Mouse (Mus musculus): Measurements from ENCODE around the gene Sbno2. TPM values are rescaled to one million over a fixed set of nuclear protein-coding genes. Genes with fewer than 3 reads are reported as not detected.

Sbno2 gene
- polyA plus RNA-seq, 1 experiment from 2014 or later, result 15.0 TPM

DNA sequence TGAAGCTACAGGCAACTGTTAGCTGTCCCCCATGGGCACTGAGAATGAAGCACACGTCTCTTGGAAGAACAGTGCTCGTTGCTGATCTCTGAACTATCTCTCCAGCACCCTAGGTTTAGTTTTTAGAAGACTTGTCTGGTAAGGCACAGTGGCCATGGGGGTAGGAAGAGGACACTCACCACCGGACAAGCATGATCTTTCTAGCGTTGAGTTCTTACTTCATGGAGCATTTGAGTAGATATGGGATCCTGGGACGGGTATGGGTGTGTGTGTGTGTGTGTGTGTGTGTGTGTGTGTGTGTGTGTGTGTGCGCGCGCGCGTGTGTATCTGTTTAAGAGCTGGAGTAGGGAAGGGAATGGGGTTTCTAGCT, 35.3 kb upstream of the Sbno2 start, which contains the start of gene Cbarp:
Gene Cbarp, minus strand, starts transcription at position 170 of the 370 bp plus-strand sequence.
- peaks cover 44% of the 10 kb centered on the region for H3K27me3 ChIP-seq (replicated peaks)
- ATAC-seq, result no peak
- peak within 1 kb of the TSS; percentile 71 for H3K9ac ChIP-seq
- peaks cover 86% of the 10 kb centered on the region for H3K4me1 ChIP-seq
- peak within 1 kb of the TSS; percentile 94 for H3K27ac ChIP-seq
- peaks cover 25% of the 10 kb centered on the region for H3K36me3 ChIP-seq
- H3K4me2 ChIP-seq, result peak within 1 kb of the TSS; percentile 97
- 70% methylated on average over 10 of the region's 10 CpGs for WGBS (ENCODE audit: insufficient replicate concordance)
- peak within 1 kb of the TSS; percentile 76 for H3K4me3 ChIP-seq
- no peaks in the 10 kb centered on the region for H3K9me3 ChIP-seq (replicated peaks)

DNA sequence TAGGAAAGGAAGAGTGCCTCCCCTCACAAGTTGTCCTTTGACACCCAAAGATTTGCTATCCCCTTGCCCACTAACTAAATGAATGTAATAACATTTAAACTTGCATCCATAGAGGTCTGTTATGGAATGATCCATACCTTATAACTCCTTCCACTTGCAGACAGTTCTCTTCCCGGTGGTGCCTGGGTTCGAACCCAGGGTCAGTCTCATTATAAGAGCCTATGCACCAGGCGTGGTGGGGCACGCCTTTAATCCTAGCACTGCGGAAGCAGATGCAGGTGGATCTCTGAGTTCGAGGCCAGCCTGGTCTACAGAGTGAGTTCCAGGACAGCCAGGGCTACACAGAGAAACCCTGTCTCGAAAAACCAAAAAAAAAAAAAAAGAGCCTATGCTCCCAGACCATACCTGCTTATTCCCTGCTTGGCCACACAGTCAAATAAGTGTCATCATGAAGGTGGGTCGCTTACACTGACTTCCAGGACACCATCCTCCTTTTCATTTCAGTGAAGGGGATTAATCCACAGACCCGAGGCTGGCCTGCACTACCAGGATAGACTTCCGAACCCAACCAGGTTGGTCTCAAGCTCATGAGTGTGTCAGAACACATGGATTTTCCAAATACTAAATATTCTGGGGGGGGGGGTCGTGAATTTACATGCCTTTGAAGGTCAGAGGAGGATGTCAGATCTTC, 34.7 kb upstream of the Sbno2 start:
- H3K4me3 ChIP-seq, result no peak overlapping the region
- H3K36me3 ChIP-seq, result peaks cover 19% of the 10 kb centered on the region
- WGBS (ENCODE audit: insufficient replicate concordance), result 70% methylated on average over 11 of the region's 11 CpGs
- H3K27ac ChIP-seq, result peak overlapping the region; percentile 94
- H3K9ac ChIP-seq, result peak overlapping the region; percentile 71; the same call in 1 of the 2 replicates
- ATAC-seq, result no peak
- H3K27me3 ChIP-seq (replicated peaks), result peaks cover 49% of the 10 kb centered on the region
- H3K4me1 ChIP-seq, result peaks cover 80% of the 10 kb centered on the region
- no peaks in the 10 kb centered on the region for H3K9me3 ChIP-seq (replicated peaks)
- H3K4me2 ChIP-seq, result peak overlapping the region; percentile 97

DNA sequence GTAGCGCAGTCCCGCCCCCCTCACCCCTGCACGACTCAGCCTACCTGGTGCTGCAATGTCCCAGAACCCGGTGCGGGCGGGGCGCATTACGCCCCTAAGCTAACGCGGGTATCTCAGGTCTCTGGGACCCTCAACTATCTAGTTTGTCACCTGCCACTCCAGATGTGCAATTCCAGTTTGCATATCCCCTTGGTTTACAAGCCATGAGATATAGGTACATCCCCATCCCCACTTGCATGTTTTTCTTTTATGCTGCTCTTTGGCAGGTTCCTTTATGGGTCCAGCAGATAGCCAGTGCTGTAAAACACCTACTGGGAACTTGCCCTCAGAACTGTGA, 34.0 kb upstream of the Sbno2 start:
- H3K27me3 ChIP-seq (replicated peaks), result peaks cover 56% of the 10 kb centered on the region
- under 1% methylated on average over 9 of the region's 10 CpGs for WGBS (ENCODE audit: insufficient replicate concordance)
- peak overlapping the region; percentile 65 for H3K4me3 ChIP-seq
- no peaks in the 10 kb centered on the region for H3K9me3 ChIP-seq (replicated peaks)
- peaks cover 73% of the 10 kb centered on the region for H3K4me1 ChIP-seq
- ATAC-seq, result no peak; the same call in 1 of the 2 replicates
- peak overlapping the region; percentile 15; the same call in 1 of the 2 replicates for H3K27ac ChIP-seq
- H3K9ac ChIP-seq, result peak overlapping the region; percentile 73
- peaks cover 12% of the 10 kb centered on the region for H3K36me3 ChIP-seq
- peak overlapping the region; percentile 97 for H3K4me2 ChIP-seq

DNA sequence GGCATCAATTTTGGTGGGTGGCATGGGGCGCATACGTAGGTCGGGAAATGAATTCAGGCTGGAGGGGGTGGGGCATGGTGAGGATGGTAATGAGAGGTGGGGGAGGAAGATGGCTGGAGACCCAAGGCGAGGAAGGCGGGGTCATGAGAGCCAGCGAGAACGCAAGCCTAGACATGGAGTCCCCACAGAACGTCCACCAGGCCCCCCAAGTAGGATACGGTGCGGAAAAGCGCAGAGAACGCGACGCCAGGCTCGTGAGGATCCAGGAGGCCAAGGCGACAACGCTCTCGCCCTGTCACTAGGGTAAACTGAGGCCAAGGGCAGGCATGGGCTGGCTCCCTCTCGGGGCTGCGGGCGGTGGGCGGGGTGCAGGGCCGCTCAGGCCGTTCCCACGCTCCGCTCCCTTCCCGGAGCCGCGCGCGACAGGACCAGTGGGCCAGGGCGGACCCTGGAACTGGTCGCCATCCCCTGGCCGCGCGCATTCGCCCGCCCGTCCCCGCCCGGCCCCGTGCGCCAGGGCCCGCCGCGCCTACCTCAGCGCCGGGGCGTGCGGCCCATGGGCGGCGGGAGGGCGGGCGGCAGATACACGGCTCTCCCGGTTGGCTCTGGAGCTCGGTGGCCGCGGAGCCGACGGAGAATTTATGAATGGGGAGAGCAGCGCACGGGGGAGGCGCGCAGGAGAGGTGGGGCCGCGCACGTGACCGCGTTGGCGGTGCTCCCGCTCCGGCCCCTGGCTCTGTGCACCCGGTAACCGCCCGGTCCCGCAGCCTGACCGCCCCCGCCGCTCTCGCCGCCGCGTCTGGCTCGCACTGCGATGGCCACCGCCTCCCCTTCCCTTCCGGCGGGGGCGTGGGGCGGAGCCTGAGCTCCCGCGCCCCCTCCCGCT, 33.4 kb upstream of the Sbno2 start, which contains the start of gene Atp5d:
Gene Atp5d, plus strand, starts transcription at position 80 of the 886 bp plus-strand sequence.
- Histone ChIP-seq H3K4me2 (peak within 1 kb of the TSS; percentile 97), H3K27ac (peak within 1 kb of the TSS; percentile 50), H3K4me3 (peak within 1 kb of the TSS; percentile 65), H3K9me3 (replicated peaks) (no peaks in the 10 kb centered on the region), H3K27me3 (replicated peaks) (peaks cover 56% of the 10 kb centered on the region), H3K36me3 (peaks cover 6% of the 10 kb centered on the region), H3K4me1 (peaks cover 67% of the 10 kb centered on the region), H3K9ac (peak within 1 kb of the TSS; percentile 73)
- under 1% methylated on average over 89 of the region's 94 CpGs for WGBS (ENCODE audit: insufficient replicate concordance)
- peak; percentile 13; the same call in 1 of the 2 replicates for ATAC-seq

DNA sequence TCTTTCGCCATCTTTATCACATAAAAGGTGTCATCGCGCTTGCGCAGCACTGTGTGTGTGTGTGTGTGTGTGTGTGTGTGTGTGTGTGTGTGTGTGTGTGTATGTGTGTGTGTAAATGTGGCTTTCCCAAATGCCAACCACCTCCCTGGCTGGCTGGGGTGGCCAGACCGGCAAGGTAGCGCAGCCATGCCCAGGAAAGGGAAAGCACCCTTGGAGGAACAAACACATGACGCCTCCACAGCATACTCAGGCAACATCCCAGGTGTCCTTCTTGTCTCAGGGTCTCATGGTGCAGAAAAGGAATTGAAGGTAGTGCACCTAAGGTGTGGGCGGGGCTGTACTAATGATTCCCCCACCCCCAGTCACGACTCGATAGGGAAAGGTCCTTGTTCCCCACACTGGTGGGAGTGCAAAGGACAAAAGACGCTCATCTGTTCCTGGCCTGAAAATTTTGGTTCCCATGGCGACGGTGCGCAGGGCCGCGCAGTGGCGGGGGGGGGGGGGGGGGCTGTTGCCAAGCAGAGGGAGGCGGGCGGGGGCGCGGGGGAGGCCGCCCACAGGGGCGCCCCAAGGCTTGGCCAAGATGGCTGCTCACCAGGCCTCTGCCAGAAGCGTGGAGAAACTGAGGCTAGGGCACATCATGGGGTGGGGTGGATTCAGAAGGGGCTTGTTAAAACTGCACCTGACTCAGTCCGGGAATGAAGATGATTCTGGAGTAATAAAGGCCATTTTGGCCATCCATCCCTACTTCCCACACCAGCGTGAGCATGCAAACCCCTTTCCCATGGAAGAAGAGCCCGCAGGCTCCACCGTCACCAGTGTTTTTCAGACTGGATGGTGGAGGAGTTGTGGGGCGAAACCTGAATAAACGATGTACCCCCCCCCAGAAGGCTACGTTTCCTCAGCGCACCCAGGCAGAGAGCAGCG, 32.5 kb upstream of the Sbno2 start:
- Histone ChIP-seq H3K4me1 (peaks cover 64% of the 10 kb centered on the region), H3K4me2 (peak overlapping the region; percentile 97), H3K9me3 (replicated peaks) (no peaks in the 10 kb centered on the region), H3K9ac (peak overlapping the region; percentile 73), H3K27me3 (replicated peaks) (peaks cover 56% of the 10 kb centered on the region), H3K36me3 (peaks cover 5% of the 10 kb centered on the region), H3K4me3 (peak overlapping the region; percentile 65), H3K27ac (no peak overlapping the region)
- no peak for ATAC-seq
- WGBS (ENCODE audit: insufficient replicate concordance), result 8% methylated on average over 32 of the region's 33 CpGs

DNA sequence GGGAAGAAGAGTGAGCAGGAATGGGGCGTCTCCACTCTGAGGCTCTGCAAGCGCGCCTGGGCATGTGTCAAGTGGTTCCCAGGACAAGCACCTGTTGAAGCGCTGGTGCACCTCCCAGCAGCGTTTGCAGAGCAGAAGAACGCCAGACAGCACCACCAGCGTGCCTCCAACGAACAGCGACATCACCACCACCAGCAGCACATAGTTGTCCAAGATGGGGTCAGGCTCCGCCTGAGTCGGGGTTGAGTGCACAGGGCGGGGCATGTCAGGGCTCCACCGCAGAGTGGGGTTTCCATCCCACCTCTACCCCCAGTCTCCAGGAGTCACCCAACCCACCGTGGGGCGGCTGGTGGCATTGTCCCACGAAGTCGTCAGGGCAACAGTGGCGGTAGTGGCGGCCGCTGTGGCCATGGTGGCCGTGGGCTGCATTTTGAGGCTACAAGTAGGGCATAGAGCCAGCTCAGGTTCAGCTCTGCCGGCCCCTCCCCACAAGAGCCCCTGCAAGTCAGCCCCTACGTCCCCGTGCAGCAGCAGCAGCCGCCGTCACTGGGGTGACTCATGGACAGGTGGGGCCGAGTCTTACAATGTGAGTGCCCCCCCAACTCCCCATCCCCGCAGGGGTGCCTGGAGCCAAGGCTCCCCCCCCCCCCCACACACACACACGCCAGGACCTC, 31.7 kb upstream of the Sbno2 start:
- H3K36me3 ChIP-seq, result peaks cover 13% of the 10 kb centered on the region
- peak overlapping the region; percentile 40; the same call in 1 of the 2 replicates for H3K9ac ChIP-seq
- H3K27me3 ChIP-seq (replicated peaks), result peaks cover 56% of the 10 kb centered on the region
- no peaks in the 10 kb centered on the region for H3K9me3 ChIP-seq (replicated peaks)
- peak overlapping the region; percentile 97 for H3K4me2 ChIP-seq
- WGBS (ENCODE audit: insufficient replicate concordance), result 5% methylated on average over 28 of the region's 29 CpGs
- no peak for ATAC-seq
- no peak overlapping the region for H3K27ac ChIP-seq
- peaks cover 60% of the 10 kb centered on the region for H3K4me1 ChIP-seq
- peak overlapping the region; percentile 65 for H3K4me3 ChIP-seq

DNA sequence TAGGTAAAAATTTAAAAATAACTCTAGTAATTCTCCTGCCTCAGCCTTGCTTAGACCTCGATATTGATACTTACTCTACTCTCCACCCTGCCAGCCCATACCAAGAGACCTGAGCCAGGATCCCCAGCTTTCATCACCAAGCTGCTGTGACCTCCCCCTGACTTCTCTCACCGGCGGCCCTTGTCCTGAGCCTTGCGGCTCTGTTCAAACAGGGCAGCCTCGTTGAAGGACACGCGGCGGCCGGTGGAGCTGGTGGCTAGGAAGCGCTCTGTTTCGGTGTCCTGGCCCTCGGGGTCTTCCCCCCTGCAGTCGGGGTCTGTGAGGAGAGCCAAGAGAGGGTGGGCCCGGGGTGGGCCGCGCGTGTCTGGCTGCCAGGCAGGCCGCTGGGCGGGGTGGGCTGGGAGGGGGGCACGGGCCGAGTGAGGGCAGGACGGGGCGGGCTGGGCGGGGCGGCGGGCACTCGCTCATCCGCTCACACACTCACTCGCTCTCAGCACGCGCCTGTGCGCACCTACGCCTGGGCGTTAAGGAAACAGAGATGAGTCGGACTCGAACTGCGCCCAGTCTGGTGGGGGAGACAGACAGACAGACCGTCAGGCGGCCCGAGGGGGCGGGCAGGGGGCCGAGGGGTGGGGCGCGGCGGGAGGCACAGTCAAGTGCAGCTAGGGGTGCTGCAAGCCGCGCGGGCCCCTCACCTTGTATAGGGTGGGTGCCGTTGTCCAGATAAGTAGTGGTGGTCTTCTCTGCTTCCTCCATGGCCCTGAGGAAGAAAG, 31.0 kb upstream of the Sbno2 start:
- H3K9ac ChIP-seq, result 0 out of 2 replicates have a peak overlapping the region, but pooled peaks have one; percentile 40
- H3K9me3 ChIP-seq (replicated peaks), result no peaks in the 10 kb centered on the region
- peaks cover 21% of the 10 kb centered on the region for H3K36me3 ChIP-seq
- peaks cover 56% of the 10 kb centered on the region for H3K27me3 ChIP-seq (replicated peaks)
- ATAC-seq, result no peak
- H3K4me3 ChIP-seq, result peak overlapping the region; percentile 65
- WGBS (ENCODE audit: insufficient replicate concordance), result 27% methylated on average over 27 of the region's 49 CpGs
- no peak overlapping the region for H3K27ac ChIP-seq
- H3K4me2 ChIP-seq, result peak overlapping the region; percentile 97
- H3K4me1 ChIP-seq, result peaks cover 61% of the 10 kb centered on the region

DNA sequence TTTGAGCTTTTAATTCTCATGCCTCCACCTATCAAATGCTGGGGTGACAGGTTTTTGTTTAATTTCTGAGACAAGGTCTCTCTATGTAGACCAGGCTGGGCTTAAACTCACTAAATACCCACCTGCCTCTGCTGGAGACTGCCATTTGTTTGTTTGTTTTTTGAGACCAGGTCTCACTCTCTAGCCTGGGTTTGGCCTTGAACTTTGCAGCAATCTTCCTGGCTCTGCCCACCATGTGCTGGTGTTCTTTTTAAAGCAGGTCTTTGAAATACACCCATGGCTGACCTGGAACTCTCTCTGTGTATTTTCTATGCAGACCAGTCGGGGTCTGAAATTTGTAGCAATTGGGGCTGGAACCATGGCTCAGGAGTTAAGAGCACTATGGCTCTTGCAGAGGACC, 30.3 kb upstream of the Sbno2 start:
- no peak for ATAC-seq
- H3K4me3 ChIP-seq, result no peak overlapping the region
- H3K27ac ChIP-seq, result no peak overlapping the region
- WGBS (ENCODE audit: insufficient replicate concordance), result 67% methylated on average over 1 of the region's 1 CpGs
- no peak overlapping the region for H3K9ac ChIP-seq
- H3K36me3 ChIP-seq, result peaks cover 28% of the 10 kb centered on the region
- H3K4me2 ChIP-seq, result no peak overlapping the region
- no peaks in the 10 kb centered on the region for H3K9me3 ChIP-seq (replicated peaks)
- peaks cover 62% of the 10 kb centered on the region for H3K4me1 ChIP-seq
- H3K27me3 ChIP-seq (replicated peaks), result peaks cover 56% of the 10 kb centered on the region

DNA sequence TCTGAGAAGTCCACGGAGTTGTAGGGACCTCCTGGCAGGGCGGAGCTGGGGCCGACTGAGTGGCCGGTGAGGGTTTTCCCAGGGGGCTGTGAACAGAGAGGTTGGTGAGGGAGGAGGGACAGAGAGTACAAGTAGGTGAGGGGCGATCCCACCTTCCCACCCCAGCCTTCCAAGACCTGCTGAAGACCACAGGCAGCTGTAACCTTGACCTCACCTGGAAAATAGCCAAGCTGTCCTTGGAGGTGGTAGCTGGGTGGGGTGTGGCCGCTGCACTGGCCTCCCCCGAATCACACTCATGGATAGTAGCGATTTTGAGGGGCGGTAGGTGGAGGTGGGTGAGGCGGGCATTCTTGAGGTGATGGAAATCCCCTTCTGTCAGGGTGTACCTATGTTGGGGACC, 29.8 kb upstream of the Sbno2 start:
- 80% methylated on average over 10 of the region's 10 CpGs for WGBS (ENCODE audit: insufficient replicate concordance)

DNA sequence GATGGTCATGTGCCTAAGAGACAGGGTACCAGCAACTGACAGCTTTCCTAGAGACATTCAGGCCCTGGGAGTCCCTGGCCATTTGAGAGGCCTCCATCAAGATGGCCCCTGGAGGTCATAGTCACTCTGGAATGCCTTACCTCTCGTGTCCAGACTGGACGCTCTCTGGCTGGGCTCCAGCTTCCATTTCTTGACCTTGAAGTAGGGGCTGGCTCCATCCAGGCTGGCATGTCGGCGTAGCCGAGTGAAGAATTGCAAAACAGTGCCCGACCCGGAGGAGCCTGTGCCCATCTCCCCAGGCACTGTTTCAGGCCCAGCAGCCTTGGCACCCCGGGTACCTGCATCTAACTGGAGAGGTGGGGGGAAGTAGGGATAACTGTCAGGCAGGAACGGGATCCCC, 29.1 kb upstream of the Sbno2 start:
- Histone ChIP-seq H3K4me3 (no peak overlapping the region), H3K9me3 (replicated peaks) (no peaks in the 10 kb centered on the region), H3K4me1 (peaks cover 62% of the 10 kb centered on the region), H3K27me3 (replicated peaks) (peaks cover 50% of the 10 kb centered on the region), H3K9ac (no peak overlapping the region), H3K27ac (no peak overlapping the region), H3K4me2 (no peak overlapping the region), H3K36me3 (peaks cover 40% of the 10 kb centered on the region)
- no peak for ATAC-seq
- 75% methylated on average over 9 of the region's 9 CpGs for WGBS (ENCODE audit: insufficient replicate concordance)

More for the DNA sequence above, 29.8 kb upstream of the Sbno2 start:
- Histone ChIP-seq H3K4me2 (no peak overlapping the region), H3K27ac (no peak overlapping the region), H3K9me3 (replicated peaks) (no peaks in the 10 kb centered on the region), H3K9ac (no peak overlapping the region), H3K36me3 (peaks cover 33% of the 10 kb centered on the region), H3K4me1 (peaks cover 62% of the 10 kb centered on the region), H3K27me3 (replicated peaks) (peaks cover 56% of the 10 kb centered on the region), H3K4me3 (no peak overlapping the region)
- ATAC-seq, result no peak

Measured in liver, embryonic 12.5 days (tissue).